Mouse (Mus musculus) lung, adult 2 months (tissue): ENCODE measurements around the gene Fam174a.

Experiments used
- CTCF ChIP-seq: fragments of 200-500 bp; IDR thresholded peaks from 2 replicates; pipeline ENCODE4 v1.5.1; 2011; ENCODE audit warnings: mild to moderate bottlenecking, low read length, control low read depth; ENCODE audit not compliant: insufficient read depth
- POLR2A ChIP-seq: fragments of 200-500 bp; IDR thresholded peaks from 2 replicates; pipeline ENCODE4 v1.6.1; 2011; ENCODE audit warnings: low read depth, mild to moderate bottlenecking, control low read depth, low read length, borderline replicate concordance; ENCODE audit errors: extremely low read depth

- TF ChIP-seq CTCF = no peak
- no peak for TF ChIP-seq POLR2A
Observed at GRCm38 (mm10) chr1:95314229-95314555, 769 bp downstream of the Fam174a start.
